Mouse (Mus musculus): ENCODE measurements at regions not wholly inside any gene's neighbourhood (a gene's known extent, or its start where the extent isn't known, plus 50 kb on each side); places are given as distances from the start of the nearest gene placed in this dataset.

- Histone ChIP-seq H3K9me3 (ENCODE audit: control insufficient read depth, insufficient read depth, low read depth, low read length) (no peaks in the 10 kb centered on the region), H3K4me1 (ENCODE audit: control insufficient read depth in 2 of 2, insufficient read depth in 2 of 2, low read length in 2 of 2, poor library complexity in 1 of 2) (peaks cover 0 to 2% of the 10 kb centered on the region in 2 experiments; a peak in 1 of 4 replicates), H3K9ac (ENCODE audit: insufficient read depth, low read depth, low read length, poor library complexity, severe bottlenecking) (no peak overlapping the region), H3K36me3 (ENCODE audit: control insufficient read depth, insufficient read depth, low read length, poor library complexity, severe bottlenecking) (no peaks in the 10 kb centered on the region), H3K4me3 (ENCODE audit: insufficient read depth in 1 of 2, low read depth in 1 of 2, low read length in 2 of 2, poor library complexity in 1 of 2, severe bottlenecking in 1 of 2) (no peak overlapping the region; a peak in 1 of 4 replicates), H3K27ac (ENCODE audit: insufficient read depth, low read depth, low read length, poor library complexity, severe bottlenecking) (no peak overlapping the region)
- no peak for TF ChIP-seq CHD2 (IDR thresholded peaks at IDR 0.05; ENCODE audit: low read depth, low read length)
- peak; percentile 91 for TF ChIP-seq ZNF384 (IDR thresholded peaks at IDR 0.05; ENCODE audit: low read depth, low read length)
- peak; percentile 34 for DNase-seq (ENCODE audit: low read depth, low spot score)
- in situ Hi-C loops (cut with MboI; ENCODE audit: low sequenced_read_pairs in 2 of 2, unreplicated experiment in 2 of 2): no loop called here
Observed at GRCm38 (mm10) chr9:49175586-49176286, 74.6 kb upstream of the Gm4894 start.

- no peak for DNase-seq (ENCODE audit: low read depth, low spot score)
- in situ Hi-C loops (cut with MboI; ENCODE audit: low sequenced_read_pairs in 2 of 2, unreplicated experiment in 2 of 2): no loop called here
- Histone ChIP-seq H3K9me3 (ENCODE audit: control insufficient read depth, insufficient read depth, low read depth, low read length) (no peaks in the 10 kb centered on the region), H3K4me1 (ENCODE audit: control insufficient read depth in 2 of 2, insufficient read depth in 2 of 2, low read length in 2 of 2, poor library complexity in 1 of 2) (peaks cover 0 to 2% of the 10 kb centered on the region in 2 experiments; a peak in 1 of 4 replicates), H3K36me3 (ENCODE audit: control insufficient read depth, insufficient read depth, low read length, poor library complexity, severe bottlenecking) (no peaks in the 10 kb centered on the region), H3K4me3 (ENCODE audit: insufficient read depth in 1 of 2, low read depth in 1 of 2, low read length in 2 of 2, poor library complexity in 1 of 2, severe bottlenecking in 1 of 2) (no peak overlapping the region), H3K9ac (ENCODE audit: insufficient read depth, low read depth, low read length, poor library complexity, severe bottlenecking) (no peak overlapping the region), H3K27ac (ENCODE audit: insufficient read depth, low read depth, low read length, poor library complexity, severe bottlenecking) (no peak overlapping the region)
- TF ChIP-seq HCFC1 (IDR thresholded peaks at IDR 0.05; ENCODE audit: borderline replicate concordance, insufficient read depth, low read length) (no peak), ZNF384 (IDR thresholded peaks at IDR 0.05; ENCODE audit: low read depth, low read length) (no peak), ZC3H11A (IDR thresholded peaks at IDR 0.05; ENCODE audit: borderline replicate concordance, low read depth, low read length) (no peak), CHD2 (IDR thresholded peaks at IDR 0.05; ENCODE audit: low read depth, low read length) (no peak), MAFK (IDR thresholded peaks at IDR 0.05; ENCODE audit: insufficient read depth, low read depth, low read length) (no peak)
Observed at GRCm38 (mm10) chr9:49178561-49178960, 71.8 kb upstream of the Gm4894 start.

GRCm38 (mm10) chr9:49184786-49185185 lies 65.5 kb upstream of the Gm4894 start:
- TF ChIP-seq HCFC1 (IDR thresholded peaks at IDR 0.05; ENCODE audit: borderline replicate concordance, insufficient read depth, low read length): no peak
- in situ Hi-C loops (cut with MboI; ENCODE audit: low sequenced_read_pairs in 2 of 2, unreplicated experiment in 2 of 2): no loop called here
- no peak for DNase-seq (ENCODE audit: low read depth, low spot score)
- Histone ChIP-seq H3K9me3 (ENCODE audit: control insufficient read depth, insufficient read depth, low read depth, low read length) (no peaks in the 10 kb centered on the region), H3K4me1 (ENCODE audit: control insufficient read depth in 2 of 2, insufficient read depth in 2 of 2, low read length in 2 of 2, poor library complexity in 1 of 2) (no peaks in the 10 kb centered on the region), H3K36me3 (ENCODE audit: control insufficient read depth, insufficient read depth, low read length, poor library complexity, severe bottlenecking) (no peaks in the 10 kb centered on the region), H3K9ac (ENCODE audit: insufficient read depth, low read depth, low read length, poor library complexity, severe bottlenecking) (no peak overlapping the region), H3K27ac (ENCODE audit: insufficient read depth, low read depth, low read length, poor library complexity, severe bottlenecking) (no peak overlapping the region), H3K4me3 (ENCODE audit: insufficient read depth in 1 of 2, low read depth in 1 of 2, low read length in 2 of 2, poor library complexity in 1 of 2, severe bottlenecking in 1 of 2) (no peak overlapping the region)

- H3K4me1 ChIP-seq (ENCODE audit: control insufficient read depth in 2 of 2, insufficient read depth in 2 of 2, low read length in 2 of 2, poor library complexity in 1 of 2): no peaks in the 10 kb centered on the region
- in situ Hi-C loops (cut with MboI; ENCODE audit: low sequenced_read_pairs in 2 of 2, unreplicated experiment in 2 of 2): no loop called here
- no peak overlapping the region for H3K4me3 ChIP-seq (ENCODE audit: insufficient read depth in 1 of 2, low read depth in 1 of 2, low read length in 2 of 2, poor library complexity in 1 of 2, severe bottlenecking in 1 of 2)
- no peak overlapping the region for H3K9ac ChIP-seq (ENCODE audit: insufficient read depth, low read depth, low read length, poor library complexity, severe bottlenecking)
- H3K27ac ChIP-seq (ENCODE audit: insufficient read depth, low read depth, low read length, poor library complexity, severe bottlenecking): no peak overlapping the region
- no peaks in the 10 kb centered on the region for H3K36me3 ChIP-seq (ENCODE audit: control insufficient read depth, insufficient read depth, low read length, poor library complexity, severe bottlenecking)
- TF ChIP-seq CHD2 (IDR thresholded peaks at IDR 0.05; ENCODE audit: low read depth, low read length) (no peak), ZC3H11A (IDR thresholded peaks at IDR 0.05; ENCODE audit: borderline replicate concordance, low read depth, low read length) (no peak), MAFK (IDR thresholded peaks at IDR 0.05; ENCODE audit: insufficient read depth, low read depth, low read length) (no peak), ZNF384 (IDR thresholded peaks at IDR 0.05; ENCODE audit: low read depth, low read length) (no peak)
- no peaks in the 10 kb centered on the region for H3K9me3 ChIP-seq (ENCODE audit: control insufficient read depth, insufficient read depth, low read depth, low read length)
- DNase-seq (ENCODE audit: low read depth, low spot score): no peak
Observed at GRCm38 (mm10) chr9:49189426-49189825, 60.9 kb upstream of the Gm4894 start.

- Histone ChIP-seq H3K27ac (ENCODE audit: insufficient read depth, low read depth, low read length, poor library complexity, severe bottlenecking) (no peak overlapping the region), H3K9me3 (ENCODE audit: control insufficient read depth, insufficient read depth, low read depth, low read length) (no peaks in the 10 kb centered on the region), H3K36me3 (ENCODE audit: control insufficient read depth, insufficient read depth, low read length, poor library complexity, severe bottlenecking) (no peaks in the 10 kb centered on the region), H3K9ac (ENCODE audit: insufficient read depth, low read depth, low read length, poor library complexity, severe bottlenecking) (no peak overlapping the region), H3K4me3 (ENCODE audit: insufficient read depth in 1 of 2, low read depth in 1 of 2, low read length in 2 of 2, poor library complexity in 1 of 2, severe bottlenecking in 1 of 2) (no peak overlapping the region), H3K4me1 (ENCODE audit: control insufficient read depth in 2 of 2, insufficient read depth in 2 of 2, low read length in 2 of 2, poor library complexity in 1 of 2) (no peaks in the 10 kb centered on the region)
- no peak for DNase-seq (ENCODE audit: low read depth, low spot score)
- TF ChIP-seq ZC3H11A (IDR thresholded peaks at IDR 0.05; ENCODE audit: borderline replicate concordance, low read depth, low read length): no peak
- no peak for TF ChIP-seq MAFK (IDR thresholded peaks at IDR 0.05; ENCODE audit: insufficient read depth, low read depth, low read length)
- no peak for TF ChIP-seq ZNF384 (IDR thresholded peaks at IDR 0.05; ENCODE audit: low read depth, low read length)
- no peak for TF ChIP-seq HCFC1 (IDR thresholded peaks at IDR 0.05; ENCODE audit: borderline replicate concordance, insufficient read depth, low read length)
- no peak for TF ChIP-seq CHD2 (IDR thresholded peaks at IDR 0.05; ENCODE audit: low read depth, low read length)
- in situ Hi-C loops (cut with MboI; ENCODE audit: low sequenced_read_pairs in 2 of 2, unreplicated experiment in 2 of 2): no loop called here
Observed at GRCm38 (mm10) chr9:49192776-49193175, 57.6 kb upstream of the Gm4894 start.

Data from ES-E14 (cell line).